Mouse (Mus musculus): ENCODE measurements around the gene Mrpl11. TPM values are rescaled to one million over a fixed set of nuclear protein-coding genes. Genes with fewer than 3 reads are reported as not detected.
"Not testable (repeated sequence)": the region's sequence is repeated elsewhere in the genome, so short reads cannot be mapped to it uniquely, and the experiment has no call there.

The Mrpl11 gene
- total RNA-seq, 2 experiments from 2014 or later, result 52.7 to 55.3 TPM

- TF ChIP-seq CTCF (IDR thresholded peaks at IDR 0.05), result no peak
- Histone ChIP-seq H3K4me3 (no peak overlapping the region), H3K27ac (peak overlapping the region; percentile 63)
- intact Hi-C loops (cut with DNase I), result no loop called here
- DNase-seq (ENCODE audit: extremely low spot score in 1 of 2, low spot score in 2 of 2), result peak in 1 of 2 experiments; percentile 60
Observed at GRCm38 (mm10) chr19:4999445-5000140, 37.6 kb downstream of the Mrpl11 start.

DNA sequence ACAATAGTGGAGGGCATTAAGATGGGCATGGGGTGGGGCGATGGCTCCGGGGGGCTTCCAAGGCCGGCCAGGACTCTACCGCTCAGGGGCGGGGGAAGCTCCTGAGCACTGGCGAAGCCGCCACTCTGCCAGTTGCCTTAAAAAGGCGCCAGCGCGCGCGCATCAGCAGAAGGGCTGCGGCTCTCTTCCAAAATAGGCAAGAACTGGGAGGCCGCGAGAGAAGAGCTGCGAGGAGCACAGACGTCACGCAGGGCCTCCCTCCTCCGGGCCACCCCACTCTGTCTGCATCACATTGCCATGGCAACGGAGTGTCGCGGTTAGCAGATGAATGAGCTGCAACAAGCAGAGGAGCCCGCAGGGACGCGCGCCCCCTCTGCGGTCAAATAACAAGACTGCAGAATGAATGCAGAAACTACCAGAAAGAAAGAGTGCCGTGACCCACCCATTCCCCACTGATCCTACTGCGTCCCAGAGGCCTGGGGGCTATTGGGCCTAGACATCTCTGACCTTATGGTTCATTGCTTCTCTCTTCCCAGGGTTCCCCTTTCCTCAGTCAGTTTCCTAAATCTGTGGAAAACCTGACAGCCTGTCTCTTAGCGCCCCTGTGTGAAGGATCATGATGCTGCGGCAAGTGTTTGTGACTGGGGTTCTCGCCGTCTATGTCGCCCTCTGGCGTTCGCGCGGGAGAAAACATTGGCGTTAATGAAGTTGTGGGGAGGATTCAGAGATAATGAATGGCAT, 39.9 kb downstream of the Mrpl11 start:
- peak overlapping the region; percentile 26 for H3K4me3 ChIP-seq
- DNase-seq (ENCODE audit: extremely low spot score in 1 of 2, low spot score in 2 of 2), result peak; percentile 90 to 94
- peak; percentile 86 for TF ChIP-seq CTCF (IDR thresholded peaks at IDR 0.05)
- intact Hi-C loops (cut with DNase I), result loop anchor here (1.0 kb wide), 3 partner anchors 13 to 40 kb away; partner anchors contain the start of gene Mrpl11
- peak overlapping the region; percentile 90 for H3K27ac ChIP-seq

DNA sequence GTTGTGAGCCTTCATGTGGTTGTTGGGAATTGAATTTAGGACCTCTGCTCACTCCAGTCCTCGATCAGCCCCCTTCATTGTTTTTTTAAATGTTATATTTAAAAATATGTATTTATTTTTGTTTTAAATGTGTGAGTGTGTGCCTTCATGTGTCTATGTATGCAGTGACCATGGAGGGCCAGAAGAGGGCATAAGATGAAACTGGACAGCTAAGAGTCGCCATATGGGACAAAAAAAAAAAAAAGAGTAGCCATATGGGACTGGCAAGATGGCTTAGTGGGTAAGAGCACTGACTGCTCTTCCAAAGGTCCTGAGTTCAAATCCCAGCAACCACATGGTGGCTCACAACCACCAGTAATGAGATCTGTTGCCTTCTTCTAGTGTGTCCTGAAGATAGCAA, 41.7 kb downstream of the Mrpl11 start:
- H3K27ac ChIP-seq; H3K4me3 ChIP-seq; DNase-seq (ENCODE audit: extremely low spot score in 1 of 2, low spot score in 2 of 2); intact Hi-C loops (cut with DNase I): not testable (repeated sequence)

GRCm38 (mm10) chr19:5004925-5005324, 43.0 kb downstream of the Mrpl11 start:
- no peak overlapping the region for H3K27ac ChIP-seq
- no peak for DNase-seq (ENCODE audit: extremely low spot score in 1 of 2, low spot score in 2 of 2)
- intact Hi-C loops (cut with DNase I), result no loop called here
- TF ChIP-seq CTCF (IDR thresholded peaks at IDR 0.05), result no peak
- no peak overlapping the region for H3K4me3 ChIP-seq

- DNase-seq (ENCODE audit: extremely low spot score in 1 of 2, low spot score in 2 of 2), result no peak
- Histone ChIP-seq H3K27ac (no peak overlapping the region), H3K4me3 (no peak overlapping the region)
- no peak for TF ChIP-seq CTCF (IDR thresholded peaks at IDR 0.05)
- intact Hi-C loops (cut with DNase I), result no loop called here
Observed at GRCm38 (mm10) chr19:5013138-5013537, 51.2 kb downstream of the Mrpl11 start.

GRCm38 (mm10) chr19:5014961-5015398, 53.0 kb downstream of the Mrpl11 start:
- Histone ChIP-seq H3K4me3 (no peak overlapping the region), H3K27ac (no peak overlapping the region)
- DNase-seq (ENCODE audit: extremely low spot score in 1 of 2, low spot score in 2 of 2), result no peak
- peak; percentile 74 for TF ChIP-seq CTCF (IDR thresholded peaks at IDR 0.05)
- intact Hi-C loops (cut with DNase I), result loop anchor here (5.0 kb wide), 1 partner anchor 33 kb away; no protein-coding TSS in a partner anchor

DNA sequence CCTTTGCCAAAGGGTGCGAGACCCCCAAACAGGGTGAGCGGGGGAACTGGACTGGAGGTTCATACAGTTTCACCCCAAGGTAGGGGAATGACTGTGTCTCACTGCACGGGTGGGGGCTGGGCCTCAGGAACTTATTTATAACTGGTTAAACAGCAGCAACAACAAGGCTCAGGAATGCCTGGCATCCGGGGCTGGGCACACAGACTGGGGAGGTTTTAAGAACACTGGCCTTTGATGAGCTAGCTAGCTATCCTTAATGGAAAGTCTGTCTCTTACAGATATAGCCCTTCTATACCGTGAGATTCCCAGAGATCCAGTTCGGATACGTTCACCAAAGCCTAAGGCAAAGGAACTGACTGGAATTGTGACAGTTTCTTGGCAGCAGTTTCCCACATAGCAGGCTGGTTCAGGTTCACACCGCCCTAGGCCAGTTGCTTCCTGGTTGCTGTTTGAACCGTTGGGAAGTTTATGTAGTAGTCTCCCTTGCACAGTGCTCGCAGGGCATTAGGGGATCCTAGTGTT, 54.3 kb downstream of the Mrpl11 start:
- TF ChIP-seq CTCF (IDR thresholded peaks at IDR 0.05), result no peak
- intact Hi-C loops (cut with DNase I), result loop anchor here (5.0 kb wide), 1 partner anchor 34 kb away; no protein-coding TSS in a partner anchor
- Histone ChIP-seq H3K27ac (no peak overlapping the region), H3K4me3 (no peak overlapping the region)
- no peak for DNase-seq (ENCODE audit: extremely low spot score in 1 of 2, low spot score in 2 of 2)

Other genes with a start within 250 kb of the Mrpl11 start
- gene Rbm4b, start 205.7 kb upstream of the Mrpl11 start, total RNA-seq (2021), result 10 to 100 TPM; 16.3 to 18.2 TPM
- gene Rbm4, start 168.2 kb upstream of the Mrpl11 start, total RNA-seq (2021), result 100 to 1,000 TPM in 1 of 2 experiments, 10 to 100 TPM in 1; 93.1 to 112 TPM
- 10 to 100 TPM; 22.0 to 25.5 TPM for gene Gm21992, start 150.5 kb upstream of the Mrpl11 start, total RNA-seq (2021)
- gene Rbm14, start 150.5 kb upstream of the Mrpl11 start, total RNA-seq (2021), result 10 to 100 TPM; 53.4 to 61.0 TPM
- 10 to 100 TPM; 29.8 to 30.3 TPM for gene Ccs, start 122.8 kb upstream of the Mrpl11 start, total RNA-seq (2021)
- 1 to 10 TPM; 2.0 to 2.6 TPM for gene Ccdc87, start 122.8 kb upstream of the Mrpl11 start, total RNA-seq (2021)
- gene Ctsf, start 107.0 kb upstream of the Mrpl11 start, total RNA-seq (2021), result 100 to 1,000 TPM; 102 to 107 TPM
- 1 to 10 TPM; 1.4 to 1.5 TPM for gene Actn3, start 84.2 kb upstream of the Mrpl11 start, total RNA-seq (2021)
- gene Zdhhc24, start 83.5 kb upstream of the Mrpl11 start, total RNA-seq (2021), result 10 to 100 TPM; 24.7 to 25.9 TPM
- 10 to 100 TPM; 40.0 to 48.1 TPM for gene Bbs1, start 55.5 kb upstream of the Mrpl11 start, total RNA-seq (2021)
- 10 to 100 TPM; 39.5 to 45.9 TPM for gene Dpp3, start 33.9 kb upstream of the Mrpl11 start, total RNA-seq (2021)
- 10 to 100 TPM; 27.9 to 31.8 TPM for gene Peli3, start 19.0 kb upstream of the Mrpl11 start, total RNA-seq (2021)
- gene Npas4, start 28.2 kb downstream of the Mrpl11 start, total RNA-seq (2021), result 10 to 100 TPM; 21.7 to 33.7 TPM
- gene Slc29a2, start 61.7 kb downstream of the Mrpl11 start, total RNA-seq (2021), result 10 to 100 TPM; 16.6 to 16.7 TPM
- 100 to 1,000 TPM; 109 to 131 TPM for gene B4gat1, start 76.7 kb downstream of the Mrpl11 start, total RNA-seq (2021)
- gene AC124502.3, start 76.7 kb downstream of the Mrpl11 start, total RNA-seq (2021), result 1 to 10 TPM; 4.9 to 5.8 TPM
- gene Brms1, start 79.2 kb downstream of the Mrpl11 start, total RNA-seq (2021), result 10 to 100 TPM; 26.9 to 28.8 TPM
- 10 to 100 TPM; 94.6 to 95.9 TPM for gene Rin1, start 88.3 kb downstream of the Mrpl11 start, total RNA-seq (2021)
- 1 to 10 TPM; 4.3 to 5.4 TPM for gene Cd248, start 105.9 kb downstream of the Mrpl11 start, total RNA-seq (2021)
- gene Tmem151a, start 123.4 kb downstream of the Mrpl11 start, total RNA-seq (2021), result 100 to 1,000 TPM; 154 to 156 TPM
- 10 to 100 TPM; 23.4 to 25.7 TPM for gene Yif1a, start 126.4 kb downstream of the Mrpl11 start, total RNA-seq (2021)
- 100 to 1,000 TPM; 214 to 247 TPM for gene Cnih2, start 136.4 kb downstream of the Mrpl11 start, total RNA-seq (2021)
- 100 to 1,000 TPM; 144 to 157 TPM for gene Rab1b, start 144.9 kb downstream of the Mrpl11 start, total RNA-seq (2021)
- 100 to 1,000 TPM; 279 to 291 TPM for gene Klc2, start 156.4 kb downstream of the Mrpl11 start, total RNA-seq (2021)